Mouse (Mus musculus): ENCODE data around the gene Zfp804a.

- TF ChIP-seq CTCF (conservative IDR thresholded peaks at IDR 0.05; ENCODE audit: low read length) = no peak
- no peak for TF ChIP-seq NANOG (IDR thresholded peaks at IDR 0.05; ENCODE audit: borderline replicate concordance, low read length)
- no peak for TF ChIP-seq POU5F1 (IDR thresholded peaks at IDR 0.05; ENCODE audit: borderline replicate concordance, low read length)
Observed at GRCm38 (mm10) chr2:82113650-82114049, 60.6 kb downstream of the Zfp804a start.

All from E14TG2a.4 (cell line).